Mouse (Mus musculus) ES-CJ7 (cell line): ENCODE measurements around the gene Crtam.
A peak's percentile ranks its signal among the peaks of the same experiment; 100 is the strongest.

Experiments used
- DNase-seq: peaks from one replicate; pipeline ENCODE4 v3.0.0; 2011; ENCODE audit warnings: low read depth, low spot score

Gene Crtam

GRCm38 (mm10) chr9:41004415-41004814, at the start of gene Crtam:
TSS of gene Crtam (minus strand) at chr9:41004628.
- no peak for DNase-seq

- DNase-seq = no peak
Measured at GRCm38 (mm10) chr9:41054166-41054565, 49.7 kb upstream of the Crtam start.

GRCm38 (mm10) chr9:41053478-41053877, 49.0 kb upstream of the Crtam start:
- no peak for DNase-seq

- no peak for DNase-seq
Measured at GRCm38 (mm10) chr9:41051080-41051932, 46.9 kb upstream of the Crtam start.

- DNase-seq = no peak
Measured at GRCm38 (mm10) chr9:41050331-41051079, 46.1 kb upstream of the Crtam start.

- DNase-seq = no peak
Measured at GRCm38 (mm10) chr9:41049282-41049681, 44.9 kb upstream of the Crtam start.

- no peak for DNase-seq
Measured at GRCm38 (mm10) chr9:41048820-41049219, 44.4 kb upstream of the Crtam start.

GRCm38 (mm10) chr9:41048216-41048615, 43.8 kb upstream of the Crtam start:
- DNase-seq = no peak

- no peak for DNase-seq
Measured at GRCm38 (mm10) chr9:41047654-41048053, 43.2 kb upstream of the Crtam start.

- peak; percentile 69 for DNase-seq
Measured at GRCm38 (mm10) chr9:41044626-41045025, 40.2 kb upstream of the Crtam start.

- DNase-seq = no peak
Measured at GRCm38 (mm10) chr9:41043641-41044040, 39.2 kb upstream of the Crtam start.

GRCm38 (mm10) chr9:41041404-41041803, 37.0 kb upstream of the Crtam start:
- no peak for DNase-seq

GRCm38 (mm10) chr9:41038150-41038664, 33.8 kb upstream of the Crtam start:
- no peak for DNase-seq

- DNase-seq = no peak
Measured at GRCm38 (mm10) chr9:41031590-41032489, 27.4 kb upstream of the Crtam start.

GRCm38 (mm10) chr9:41029827-41030226, 25.4 kb upstream of the Crtam start:
- DNase-seq = no peak

- peak; percentile 68 for DNase-seq
Measured at GRCm38 (mm10) chr9:41028470-41028869, 24.0 kb upstream of the Crtam start.

GRCm38 (mm10) chr9:41021690-41022089, 17.3 kb upstream of the Crtam start:
- DNase-seq = peak; percentile 19

GRCm38 (mm10) chr9:41020486-41020885, 16.1 kb upstream of the Crtam start:
- no peak for DNase-seq

- DNase-seq = peak; percentile 9
Measured at GRCm38 (mm10) chr9:41014512-41014911, 10.1 kb upstream of the Crtam start.

GRCm38 (mm10) chr9:41012456-41012855, 8.0 kb upstream of the Crtam start:
- DNase-seq = no peak
